Mouse (Mus musculus): ENCODE measurements around the gene Nrip2.

Nrip2 gene

DNA sequence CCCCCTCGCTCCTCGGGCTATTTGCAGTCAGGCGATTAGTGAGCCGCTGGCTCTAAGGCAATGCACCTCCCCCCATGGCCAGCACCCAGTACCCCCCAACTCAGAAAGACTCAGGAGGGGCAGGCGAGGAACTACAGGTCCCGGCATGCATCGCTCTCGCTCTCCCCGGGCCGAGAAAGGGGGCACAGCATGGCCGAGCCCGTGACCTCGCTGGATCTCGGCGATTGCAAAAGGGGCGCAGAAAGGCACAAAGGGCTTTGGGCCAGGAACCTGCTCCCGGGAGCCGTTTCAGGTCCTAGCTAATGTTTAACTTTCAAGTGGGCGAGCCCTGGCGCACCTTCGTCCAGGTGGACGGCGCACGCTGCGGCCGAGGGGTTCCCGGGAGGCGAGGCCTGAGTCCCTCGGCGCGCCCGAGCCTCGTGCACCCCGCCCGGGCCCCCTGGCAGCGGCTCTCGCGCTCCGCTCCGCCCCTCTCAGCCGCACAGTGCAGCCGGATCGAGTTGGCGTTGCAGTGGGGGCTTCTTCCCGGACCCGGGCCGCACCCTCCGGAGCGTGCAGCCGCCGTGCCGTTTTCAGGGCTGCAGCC lies 38.7 kb downstream of the Nrip2 start:
- peak; percentile 69 for DNase-seq (ENCODE audit: low read depth, low spot score)

DNA sequence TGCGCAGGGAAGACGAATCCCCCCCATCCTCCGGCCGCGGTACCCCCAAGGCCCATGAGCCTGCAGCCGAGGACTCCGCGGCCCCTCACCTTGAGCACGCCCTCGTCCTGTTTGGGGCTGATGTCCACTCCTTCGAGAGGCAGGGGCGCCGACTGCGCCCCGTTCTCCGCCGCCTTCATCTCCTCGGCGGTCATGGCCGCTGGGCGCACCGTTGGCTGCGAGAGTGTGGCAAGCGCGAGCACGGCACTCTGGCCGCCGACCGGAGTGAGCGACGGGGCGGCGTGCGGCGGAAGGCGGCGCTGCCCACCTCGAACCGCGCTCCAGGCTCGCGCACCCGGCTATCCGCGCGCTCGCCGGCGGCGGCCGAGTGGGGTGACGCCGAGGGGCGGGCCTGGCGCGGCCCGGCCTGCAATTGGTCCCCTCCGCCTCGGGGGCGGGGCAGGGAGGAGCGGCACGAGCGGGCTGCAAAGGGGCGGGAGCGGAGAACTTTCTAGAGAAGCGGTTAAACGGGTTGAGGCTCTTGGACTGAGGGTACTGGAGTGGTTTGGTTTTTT lies 39.3 kb downstream of the Nrip2 start, which contains the start of gene Fkbp4:
Gene Fkbp4, minus strand, starts transcription at position 361 of the 554 bp plus-strand sequence.
- peak; percentile 75 for DNase-seq (ENCODE audit: low read depth, low spot score)

DNA sequence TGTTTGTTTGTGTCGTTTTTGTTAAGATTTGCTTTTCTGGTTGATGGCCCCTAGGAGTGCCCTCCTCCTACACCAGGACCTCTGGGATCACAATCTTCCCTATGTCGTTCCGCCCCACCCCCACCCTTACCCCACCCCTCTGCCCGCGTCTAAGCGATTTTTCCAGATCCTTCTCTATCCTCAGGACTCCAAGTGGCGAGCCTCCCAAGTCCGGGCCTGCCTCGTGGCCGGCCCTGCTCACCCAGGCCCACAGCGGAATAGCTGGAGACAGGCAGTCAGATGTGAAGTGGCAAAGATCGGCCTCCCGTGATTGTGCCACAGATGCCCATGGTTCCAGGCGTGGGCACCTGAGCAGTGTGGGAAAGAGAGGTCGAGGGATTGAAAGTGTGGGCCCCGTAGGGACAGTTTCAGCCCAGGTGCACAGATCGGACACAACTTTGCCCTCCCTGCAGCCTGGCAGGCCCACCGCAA lies 39.8 kb downstream of the Nrip2 start:
- DNase-seq (ENCODE audit: low read depth, low spot score), result no peak

DNA sequence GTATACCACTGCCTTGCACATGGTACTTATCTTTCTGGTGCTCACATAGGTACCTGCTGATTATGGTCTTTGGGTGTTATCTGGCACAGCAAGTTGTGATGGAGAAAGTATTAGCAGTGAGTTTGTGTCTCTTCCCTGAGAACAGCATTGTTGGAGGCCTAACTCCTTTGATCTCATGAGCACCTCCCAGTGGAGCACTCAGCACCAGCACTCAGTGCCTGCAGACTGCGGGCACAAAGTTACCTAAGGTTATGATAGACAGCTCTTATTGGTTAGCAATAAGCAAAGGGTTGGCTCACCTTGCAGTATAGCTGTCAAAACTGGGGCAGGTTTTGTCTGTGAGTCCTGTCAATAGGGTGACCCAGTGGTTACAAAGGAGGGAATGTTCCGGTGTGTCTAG lies 41.1 kb downstream of the Nrip2 start:
- no peak for DNase-seq (ENCODE audit: low read depth, low spot score)

DNA sequence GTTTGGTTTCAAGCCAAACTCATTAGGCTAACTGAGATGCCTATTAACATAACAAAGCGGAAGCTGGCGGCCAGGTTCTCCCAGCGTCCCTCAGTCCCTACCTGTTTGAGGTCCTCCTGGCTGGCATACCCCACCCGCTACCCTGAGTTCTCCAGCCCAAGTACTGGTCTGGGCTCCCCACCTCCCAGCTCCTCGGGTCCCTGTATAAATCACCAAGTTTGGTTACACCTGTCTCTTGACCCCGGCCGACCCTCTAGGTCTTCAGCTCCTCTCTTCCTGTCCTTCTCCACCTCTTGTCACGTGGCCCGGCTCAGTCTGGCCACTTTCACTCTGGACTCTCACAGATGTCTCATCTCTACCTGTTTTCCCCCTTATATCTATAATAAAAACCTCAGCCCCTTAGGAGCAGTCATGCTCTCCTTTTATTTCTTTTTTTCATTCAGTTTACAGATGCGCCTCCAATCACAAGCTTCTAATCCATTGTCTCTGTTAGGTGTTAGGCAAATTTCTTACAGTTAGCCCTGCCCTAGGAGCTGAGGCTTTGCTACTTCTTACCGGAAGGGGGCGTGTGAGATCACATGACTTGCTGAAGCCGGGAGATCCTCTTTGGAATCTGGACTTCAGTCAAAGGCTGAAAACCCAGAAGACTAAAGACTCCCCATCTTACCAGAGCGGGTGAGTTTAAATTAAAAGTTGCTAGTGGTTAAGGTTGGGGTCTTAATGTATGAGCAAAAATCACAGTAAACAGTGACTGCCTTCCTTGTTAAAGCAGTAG lies 46.9 kb downstream of the Nrip2 start:
- DNase-seq (ENCODE audit: low read depth, low spot score), result peak; percentile 44

DNA sequence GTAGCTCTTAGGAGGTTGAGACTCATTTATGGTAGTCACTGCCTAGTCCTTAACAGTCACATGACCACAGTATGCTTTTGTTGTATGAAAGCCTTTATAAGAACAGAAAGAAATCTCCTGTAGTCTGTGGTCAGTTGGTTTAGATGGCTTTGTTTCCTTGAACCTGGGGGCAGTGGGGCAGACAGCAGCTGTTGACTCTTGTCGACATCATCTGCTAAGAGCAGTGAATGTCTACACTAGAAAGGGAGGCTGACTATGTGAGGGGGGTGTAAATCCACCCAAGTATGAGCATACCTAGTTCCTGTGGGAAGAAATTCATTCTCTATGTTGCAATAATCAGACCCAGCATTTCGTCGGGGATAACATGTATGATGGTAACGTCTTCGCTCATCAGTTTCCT lies 48.0 kb downstream of the Nrip2 start:
- no peak for DNase-seq (ENCODE audit: low read depth, low spot score)

DNA sequence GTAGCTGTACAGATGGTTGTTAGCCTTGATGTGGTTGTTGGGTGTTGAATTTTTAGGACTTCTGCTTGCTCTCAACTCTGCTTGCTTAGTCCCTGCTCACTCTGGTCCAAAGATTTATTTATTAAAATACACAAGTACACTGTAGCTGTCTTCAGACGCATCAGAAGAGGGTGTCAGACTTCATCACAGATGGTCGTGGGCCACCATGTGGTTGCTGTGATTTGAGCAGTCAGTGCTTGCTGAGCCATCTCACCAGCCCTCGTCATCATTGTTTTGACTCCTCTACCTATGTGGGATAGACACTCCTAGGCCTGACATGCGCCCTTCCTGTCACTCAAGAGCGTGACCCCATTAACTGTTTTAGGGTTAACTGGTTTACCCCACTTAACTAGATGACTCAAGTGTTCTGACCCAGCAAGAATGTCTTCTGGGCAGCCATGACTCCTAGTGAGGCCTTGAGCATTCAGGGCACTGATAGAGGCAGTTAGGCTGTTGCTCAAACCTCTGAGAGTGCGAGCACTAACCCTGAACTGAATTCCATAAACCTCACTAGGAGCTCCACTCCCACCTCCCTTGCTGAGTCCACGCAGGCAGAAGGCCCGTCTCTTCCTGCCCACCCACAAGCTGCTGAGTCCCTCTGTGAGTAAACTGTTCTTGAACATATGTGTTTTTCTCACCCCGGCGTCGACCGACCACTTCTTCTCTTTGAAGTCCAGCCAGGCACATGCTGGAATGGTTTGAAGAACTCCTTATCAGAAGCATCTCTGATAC lies 56.9 kb downstream of the Nrip2 start:
- no peak for DNase-seq (ENCODE audit: low read depth, low spot score)

DNA sequence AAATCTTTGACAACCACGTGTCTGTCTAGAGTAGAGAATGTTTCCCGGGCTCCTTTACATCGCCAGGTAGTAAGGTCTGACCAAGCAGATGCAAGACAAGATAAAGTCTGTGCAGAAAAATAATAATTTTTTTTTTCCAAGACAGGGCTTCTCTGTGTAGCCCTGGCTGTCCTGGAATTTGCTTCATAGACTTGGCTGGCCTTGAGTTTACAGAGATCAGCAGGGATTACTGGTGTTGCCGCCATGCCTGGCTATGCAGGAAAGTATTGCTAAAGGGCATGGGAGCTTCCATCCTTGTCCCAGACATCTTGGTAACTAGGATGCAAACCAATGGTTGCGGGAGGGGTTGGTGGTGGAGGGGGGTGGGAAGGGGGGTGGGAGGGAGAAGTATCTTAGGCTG lies 58.1 kb downstream of the Nrip2 start:
- DNase-seq (ENCODE audit: low read depth, low spot score), result no peak

DNA sequence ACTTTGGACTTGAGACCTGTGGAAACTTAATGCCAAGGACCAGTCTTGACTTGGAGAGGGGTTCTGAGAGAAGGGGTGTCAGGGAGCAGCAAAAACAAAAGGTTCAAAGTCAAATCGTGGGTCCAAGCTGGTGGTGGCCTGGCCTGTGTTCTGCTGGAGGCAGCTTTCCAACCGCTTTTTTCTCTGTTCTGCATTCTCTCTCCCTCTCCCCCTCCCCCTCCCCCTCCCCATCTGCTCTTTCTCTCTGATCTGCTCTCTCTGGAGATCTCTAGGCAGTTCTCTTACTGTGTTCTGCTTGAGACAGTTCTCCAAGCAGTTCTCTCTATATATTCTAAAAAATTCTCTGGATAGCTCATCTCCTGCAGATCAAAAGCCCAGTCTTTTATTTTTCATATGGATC lies 61.2 kb downstream of the Nrip2 start:
- no peak for DNase-seq (ENCODE audit: low read depth, low spot score)

DNA sequence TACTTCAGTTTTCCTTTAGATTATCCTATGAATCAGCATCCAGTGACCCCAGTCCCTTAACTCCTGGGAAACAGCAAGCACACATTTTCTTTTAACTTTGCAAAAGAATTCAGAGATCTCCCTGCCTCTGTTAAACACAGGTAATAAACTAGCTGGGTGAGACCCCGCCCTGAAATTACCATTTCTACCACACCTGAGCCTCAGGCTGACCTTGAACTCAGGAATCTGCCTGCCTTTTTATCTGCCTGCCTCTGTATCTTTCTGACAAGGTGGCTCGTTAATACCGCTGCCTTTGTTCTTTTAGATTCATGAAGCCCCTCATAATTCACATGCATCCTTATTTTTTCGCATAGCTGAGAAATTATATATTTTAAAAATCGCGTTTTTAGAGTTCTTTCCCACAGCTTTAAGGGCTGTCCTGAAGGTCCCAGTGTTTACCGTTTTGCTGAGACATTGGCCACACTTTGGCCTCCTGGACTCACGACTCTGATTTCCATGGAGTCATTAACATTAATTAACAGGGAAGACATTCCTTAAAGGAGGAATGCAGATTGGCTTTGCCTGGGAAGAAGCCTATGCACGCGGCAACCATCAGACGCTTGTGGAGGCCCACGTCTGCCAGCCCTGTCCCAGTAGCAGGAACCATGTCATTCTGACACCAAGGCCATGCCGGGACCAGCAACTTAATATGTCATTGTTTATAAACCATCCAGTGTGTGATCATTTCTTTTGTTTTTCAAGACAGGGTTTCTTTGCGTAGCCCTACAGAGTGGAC lies 61.8 kb downstream of the Nrip2 start:
- no peak for DNase-seq (ENCODE audit: low read depth, low spot score)

DNA sequence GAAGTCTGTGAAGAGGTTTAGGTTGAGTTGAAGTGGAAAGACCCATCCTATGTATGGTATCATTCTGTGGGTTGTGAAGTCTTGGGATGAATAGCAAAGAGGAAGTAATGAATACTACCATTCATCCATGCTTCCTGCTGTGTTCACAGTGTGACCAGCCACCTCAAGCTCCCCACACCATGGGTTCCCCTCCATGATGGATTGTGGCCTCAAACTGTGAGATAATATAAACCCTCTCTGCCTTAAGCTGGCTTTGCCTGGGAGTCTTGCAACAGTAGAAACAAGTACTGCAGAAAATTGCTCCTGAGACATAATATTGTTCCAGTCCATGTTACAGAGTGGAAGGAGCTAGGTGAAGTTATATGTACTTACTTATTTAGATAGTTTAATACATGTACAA lies 62.5 kb downstream of the Nrip2 start:
- no peak for DNase-seq (ENCODE audit: low read depth, low spot score)

DNA sequence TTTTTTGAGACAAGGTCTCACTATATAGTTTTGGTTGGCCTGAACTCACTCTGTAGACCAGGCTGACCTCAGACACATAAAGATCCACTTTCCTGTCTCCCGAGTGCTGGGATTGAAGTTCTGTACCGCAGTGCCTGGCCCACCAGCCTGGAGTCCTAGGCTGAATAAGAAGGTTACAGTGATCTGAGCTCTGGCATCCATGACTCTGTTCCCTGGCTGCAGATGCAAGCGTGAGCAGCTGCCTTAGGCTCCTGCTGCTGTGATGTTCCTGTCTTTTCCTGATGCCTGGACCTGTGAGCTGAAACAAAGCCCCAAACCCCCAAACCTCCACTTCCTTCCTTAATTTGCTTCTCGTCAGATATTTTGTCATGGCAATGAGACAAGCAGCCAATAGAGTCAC lies 65.9 kb downstream of the Nrip2 start:
- no peak for DNase-seq (ENCODE audit: low read depth, low spot score)
